ENCODE assay signal across 8 mouse cellular contexts in the genomic region with DNA sequence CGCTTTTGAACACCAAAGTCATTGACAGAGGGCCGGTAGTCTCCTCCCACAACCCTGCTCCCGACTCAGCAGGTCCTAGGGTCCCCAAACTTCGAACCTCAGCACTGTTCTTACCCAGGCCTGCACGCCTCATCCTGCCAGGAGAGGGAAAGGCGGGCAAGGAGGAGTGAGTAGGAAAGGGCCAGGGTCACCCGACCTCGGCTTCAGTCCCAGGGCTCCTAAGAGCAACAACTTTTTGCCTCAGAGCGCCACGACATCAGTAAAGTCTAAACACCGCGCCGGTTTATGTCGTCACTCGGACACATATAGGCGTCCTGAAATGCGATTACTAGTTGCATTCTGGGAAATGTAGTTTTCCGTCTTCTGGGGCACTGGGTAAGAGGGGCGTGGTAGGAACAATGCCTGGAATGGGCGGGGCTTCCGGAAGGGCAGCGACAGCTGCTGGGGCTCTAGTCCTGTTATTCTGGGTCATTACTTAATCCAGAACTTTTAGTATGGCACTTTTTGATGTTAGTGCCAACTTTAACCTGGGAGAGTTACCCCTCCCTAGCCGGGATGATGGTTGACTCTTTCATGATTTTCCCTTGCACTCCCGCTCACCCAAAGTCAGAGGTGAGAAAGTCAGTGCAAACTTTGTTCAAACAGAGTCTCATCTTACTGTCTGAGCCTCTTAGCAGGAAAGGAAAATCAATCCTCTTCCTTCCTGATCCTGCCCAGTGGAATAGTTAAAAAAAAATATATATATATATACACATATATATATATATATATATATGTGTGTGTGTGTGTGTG. TPM values are rescaled to one million over a fixed set of nuclear protein-coding genes. Genes with fewer than 3 reads are reported as not detected.
DNase-seq lines count a peak whose midpoint lies in the region; ATAC-seq and TF ChIP-seq lines count a peak whose summit lies in the region.

A gene (minus strand): TSS at position 310 of the 792 bp plus-strand sequence.

- intact Hi-C loops in gastrocnemius, adult 2 months (cut with DNase I) = loop anchor here (5.0 to 10.0 kb wide), 2 partner anchors 85 to 592 kb away; a partner anchor contains a TSS
- intact Hi-C loops in left cerebral cortex, adult 2 months (cut with DNase I) = loop anchor here (5.0 kb wide), 1 partner anchor 590 kb away; a partner anchor contains a TSS

- 0 out of 2 replicates have a peak, but pooled peaks cover 4% of the 10 kb centered on the region for H3K4me1 ChIP-seq in hindbrain, postnatal 0 days (ENCODE audit: insufficient read depth, low read length)

- peak within 1 kb of the TSS; percentile 79 for H3K4me3 ChIP-seq in gastrocnemius, adult 2 months
- H3K4me3 ChIP-seq in hindbrain, postnatal 0 days (ENCODE audit: low read length) = peak within 1 kb of the TSS; percentile 89
- peak within 1 kb of the TSS; percentile 97 for H3K4me3 ChIP-seq in left cerebral cortex, adult 2 months

- H3K4me2 ChIP-seq in hindbrain, postnatal 0 days (ENCODE audit: low read depth, low read length) = peak within 1 kb of the TSS; percentile 60

- H3K9me3 ChIP-seq in hindbrain, postnatal 0 days (ENCODE audit: low read length) = no peaks in the 10 kb centered on the region

- H3K27me3 ChIP-seq in hindbrain, postnatal 0 days (ENCODE audit: insufficient read depth, low read length) = no peaks in the 10 kb centered on the region

- DNase-seq in ZHBTc4 (ENCODE audit: low read depth, low spot score) = peak; percentile 96
- DNase-seq in gastrocnemius, adult 2 months = peak; percentile 92
- DNase-seq in hindbrain, postnatal 0 days (ENCODE audit: low spot score) = peak; percentile 98
- peak; percentile 83 to 84 for DNase-seq in left cerebral cortex, adult 2 months (ENCODE audit: extremely low spot score in 1 of 2, low spot score in 2 of 2)
- peak; percentile 88 to 96 for DNase-seq in right cerebral cortex, adult 2 months (ENCODE audit: low spot score in 2 of 2)
- peak; percentile 92 for DNase-seq in urinary bladder, postnatal 14 days (ENCODE audit: low spot score)

- peak within 1 kb of the TSS; percentile 58 for H3K9ac ChIP-seq in hindbrain, postnatal 0 days (replicated peaks; ENCODE audit: low read length)

- peak; percentile 99 for ATAC-seq in common myeloid progenitor, adult 5-6 weeks (replicated peaks; ENCODE audit: low read depth, poor library complexity, severe bottlenecking)
- peak; percentile 100 for ATAC-seq in hindbrain, postnatal 0 days
- ATAC-seq in megakaryocyte, adult 5-6 weeks (ENCODE audit: poor library complexity, severe bottlenecking) = peak; percentile 98

- under 1% methylated on average over 24 of the region's 24 CpGs for WGBS in hindbrain, postnatal 0 days

- peak within 1 kb of the TSS; percentile 93 for H3K27ac ChIP-seq in gastrocnemius, adult 2 months
- H3K27ac ChIP-seq in hindbrain, postnatal 0 days = no peak within 1 kb of the TSS
- H3K27ac ChIP-seq in left cerebral cortex, adult 2 months = peak within 1 kb of the TSS; percentile 72

- H3K36me3 ChIP-seq in hindbrain, postnatal 0 days (ENCODE audit: insufficient read depth, low read length) = no peaks in the 10 kb centered on the region

- TF ChIP-seq CTCF in gastrocnemius, adult 2 months (IDR thresholded peaks at IDR 0.05) = no peak
- no peak for TF ChIP-seq CTCF in hindbrain, postnatal 0 days (IDR thresholded peaks at IDR 0.05; ENCODE audit: low read depth)
- no peak for TF ChIP-seq CTCF in left cerebral cortex, adult 2 months (IDR thresholded peaks at IDR 0.05)

RNA-seq across cellular contexts. Expression of the gene that starts here (rescaled TPM):
- total RNA-seq in common myeloid progenitor, adult 5-6 weeks (2017) = 51.5 and 53.8 TPM in 2 replicates
- 10 to 100 TPM; 21.1 to 25.6 TPM for total RNA-seq in gastrocnemius, adult 2 months (2021)
- 17.1 and 21.0 TPM in 2 replicates for total RNA-seq in hindbrain, postnatal 0 days (2014; rRNA removed)
- polyA plus RNA-seq in hindbrain, postnatal 0 days (2015; fragmentation: Nextera tagmentation; extraction: Ambion mirVana) = 32.7 and 37.2 TPM in 2 replicates
- total RNA-seq in left cerebral cortex, adult 2 months (2021) = 10 to 100 TPM; 21.5 to 25.5 TPM
- total RNA-seq in megakaryocyte, adult 5-6 weeks (2015) = 40.9 and 43.0 TPM in 2 replicates
- 39.1 and 69.2 TPM in 2 replicates for total RNA-seq in megakaryocyte, adult 5-6 weeks (2017)
